Mouse (Mus musculus) frontal cortex, adult (tissue): Measurements from ENCODE around the gene Btbd9.

Source experiments
- ATAC-seq: cut with Nextera tagmentation; 2 replicates; pipeline ENCODE4 v1.9.2; 2017; ENCODE audit warnings: mild to moderate bottlenecking, moderate library complexity, mixed read lengths; ENCODE audit not compliant: low TSS enrichment

The Btbd9 gene

DNA sequence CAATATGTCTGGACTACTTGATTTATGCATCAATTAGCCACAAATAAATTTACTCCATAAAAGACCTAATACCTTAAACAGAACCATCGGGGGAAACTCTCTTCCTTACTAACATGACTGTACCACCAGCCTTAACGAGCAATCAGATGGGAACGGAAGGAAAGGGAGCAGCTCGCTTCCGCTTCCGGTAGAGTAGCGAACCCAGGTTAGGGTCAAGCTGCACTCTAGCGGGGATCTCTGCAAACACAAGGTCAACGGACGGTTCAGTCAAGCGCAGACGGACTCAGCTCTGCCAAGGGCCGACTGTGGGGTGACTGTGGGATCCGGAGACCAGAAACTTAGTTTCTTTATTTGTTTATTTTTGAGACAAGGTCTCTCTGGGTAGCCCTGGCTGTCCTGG, 25.9 kb upstream of the Btbd9 start:
- ATAC-seq, result no peak

DNA sequence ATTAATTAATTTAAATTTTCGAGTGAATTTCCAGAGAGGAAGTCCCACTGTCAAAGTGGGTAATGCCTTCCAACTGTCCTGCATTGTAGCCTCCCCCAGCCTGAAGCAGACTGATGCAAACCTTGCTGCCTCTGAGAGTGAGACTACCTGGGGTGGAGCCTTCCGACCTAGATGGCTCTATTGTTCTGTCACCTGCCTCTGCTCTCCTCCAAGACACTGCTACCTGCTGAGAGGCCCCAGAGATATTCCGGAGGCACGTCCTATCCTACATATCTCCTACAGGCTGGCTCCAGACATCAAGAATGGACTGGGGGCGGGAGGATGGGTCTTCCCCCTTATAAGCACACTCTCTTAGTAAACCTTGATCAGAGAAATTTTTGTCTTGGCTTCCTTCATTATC, 22.0 kb upstream of the Btbd9 start:
- no peak for ATAC-seq

DNA sequence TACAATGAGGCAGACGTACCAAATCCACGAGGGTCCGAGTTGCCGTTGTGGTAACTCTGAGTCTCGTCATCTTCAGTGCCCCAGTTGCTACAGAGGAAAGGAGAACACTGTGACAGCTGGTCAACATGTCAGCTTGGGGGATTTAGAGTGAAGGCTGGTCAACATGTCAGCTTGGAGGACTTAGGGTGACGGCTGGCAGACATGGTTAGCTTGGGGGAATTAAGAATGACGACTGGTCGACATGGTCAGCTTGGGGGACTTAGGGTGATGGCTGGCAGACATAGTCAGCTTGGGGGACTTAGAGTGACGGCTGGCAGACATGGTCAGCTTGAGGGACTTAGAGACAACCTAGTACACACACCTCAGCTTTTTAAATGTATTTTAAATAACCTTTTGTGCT, 21.5 kb upstream of the Btbd9 start:
- no peak for ATAC-seq

DNA sequence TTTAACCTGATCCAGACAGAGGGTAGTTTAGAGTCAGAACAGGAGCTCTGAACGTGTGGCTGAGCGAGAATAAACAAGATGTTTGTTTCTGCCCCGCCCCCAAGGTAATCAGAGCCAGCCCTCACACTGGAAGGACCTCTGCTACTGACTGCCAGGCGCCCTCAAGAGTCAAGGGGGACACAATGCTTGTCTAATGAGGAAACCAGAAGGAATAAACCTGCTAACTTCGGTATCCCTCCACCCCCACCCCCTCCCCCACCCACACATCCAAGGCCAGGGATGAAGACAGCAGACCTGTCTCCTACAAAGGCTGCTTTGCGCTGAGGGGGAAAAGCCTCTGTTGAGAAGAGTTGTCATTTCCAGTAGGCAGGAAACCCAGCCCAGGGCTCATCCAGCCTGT, 18.6 kb upstream of the Btbd9 start:
- no peak for ATAC-seq

DNA sequence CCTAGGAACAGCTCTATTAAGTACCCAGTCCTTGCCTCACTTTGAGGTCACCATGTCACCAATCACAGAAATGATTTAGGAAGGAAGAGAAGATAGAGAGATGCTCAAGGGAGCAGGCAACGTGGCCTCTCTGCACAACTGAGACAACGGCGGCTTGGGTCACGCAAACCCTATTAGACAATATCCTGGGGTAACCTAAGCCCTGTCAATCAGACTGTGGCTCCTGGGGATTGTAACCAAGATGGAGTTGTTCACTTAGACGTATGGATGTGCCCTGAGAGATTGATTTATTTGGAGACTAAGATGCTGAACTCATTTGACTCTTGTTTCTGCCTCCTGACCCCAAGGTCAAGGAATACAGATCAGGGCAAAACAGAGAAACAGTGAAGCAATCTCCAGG, 18.1 kb upstream of the Btbd9 start:
- ATAC-seq, result no peak

DNA sequence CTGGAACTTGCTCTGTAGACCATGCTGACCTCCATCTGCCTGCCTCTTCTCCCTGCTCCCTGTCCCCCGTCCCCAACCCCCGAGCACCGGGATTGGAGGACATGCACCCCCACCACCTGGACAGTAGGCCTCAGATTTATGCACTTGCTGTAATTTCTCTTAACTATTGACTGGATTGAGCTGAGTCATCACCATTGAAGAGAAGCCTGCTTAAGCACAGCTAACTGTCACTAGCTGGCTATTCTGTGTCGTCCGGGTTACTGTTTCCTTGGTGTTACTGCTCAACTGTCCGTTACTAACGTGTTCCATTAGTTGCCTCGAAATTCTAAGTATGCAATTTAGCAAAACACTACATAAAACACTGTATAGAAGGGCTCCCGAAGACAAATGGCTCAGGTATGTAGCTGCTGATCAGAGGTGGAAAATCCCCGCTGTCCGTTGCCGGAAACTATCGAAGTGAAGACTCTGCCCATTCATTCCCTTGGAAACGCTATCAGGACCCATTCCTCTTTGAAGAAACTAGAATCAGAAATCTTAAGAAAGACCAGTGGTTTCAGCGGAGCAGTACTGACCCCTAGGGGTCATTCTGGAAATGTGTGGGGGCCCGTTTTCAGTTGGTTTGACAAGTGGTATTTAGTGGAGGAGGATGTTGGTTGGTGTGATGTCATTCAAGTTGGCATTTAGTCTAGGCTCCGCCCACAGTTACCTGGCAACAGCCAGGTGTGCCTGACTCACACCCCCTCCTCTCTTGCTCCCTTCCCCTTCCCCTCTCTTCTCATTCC, 14.3 kb upstream of the Btbd9 start:
- ATAC-seq, result peak; percentile 50; the same call in 1 of the 2 replicates

DNA sequence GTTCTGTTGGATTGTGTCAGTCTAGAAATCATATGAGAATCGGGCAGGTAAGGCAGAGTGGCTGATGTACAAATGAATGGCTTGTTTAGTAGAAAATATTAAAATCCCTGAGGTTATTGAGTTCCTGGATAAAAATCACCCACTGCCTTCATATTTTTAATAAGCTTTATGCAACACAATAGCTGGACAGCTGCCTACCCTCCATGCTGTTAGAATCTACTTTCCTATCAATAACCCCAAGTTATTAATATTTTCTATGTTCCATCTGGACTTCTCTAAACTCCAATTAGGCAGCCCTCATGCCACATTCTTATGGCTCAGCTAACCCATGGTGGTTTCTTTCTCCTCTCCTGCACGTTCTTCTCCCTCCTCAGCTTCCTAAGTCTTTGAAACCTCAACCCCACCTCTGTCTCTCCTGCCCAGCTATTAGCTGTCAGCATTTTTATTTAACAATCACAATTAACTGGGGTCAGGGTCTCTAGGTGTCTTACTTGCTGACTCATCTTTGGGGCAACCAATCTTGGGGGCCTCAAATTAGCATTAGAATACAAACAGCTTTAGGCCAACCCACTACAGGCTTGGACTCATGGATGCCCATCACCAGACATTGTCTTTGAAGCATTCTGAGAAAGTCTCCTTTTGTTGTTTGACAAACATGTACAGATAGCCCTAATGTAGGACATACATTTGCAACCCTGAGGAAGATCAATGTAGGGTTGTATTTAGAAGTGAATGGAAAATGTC, 7.1 kb upstream of the Btbd9 start:
- ATAC-seq, result no peak

DNA sequence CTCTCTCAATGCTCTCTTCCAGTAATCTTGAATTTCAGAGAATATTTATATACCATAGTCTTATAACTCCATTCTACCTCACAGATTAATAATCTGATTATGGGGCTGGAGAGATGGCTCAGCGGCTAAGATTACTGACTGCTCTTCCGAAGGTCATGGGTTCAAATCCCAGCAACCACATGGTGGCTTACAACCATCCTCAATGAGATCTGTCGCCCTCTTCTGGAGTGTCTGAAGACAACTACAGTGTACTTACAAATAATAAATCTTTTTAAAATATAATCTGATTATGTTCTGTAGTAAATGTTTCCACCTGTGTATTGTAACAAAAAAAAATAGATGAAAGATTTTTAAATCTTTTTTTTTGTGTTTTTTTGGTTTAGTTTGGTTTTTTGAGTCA, 6.0 kb upstream of the Btbd9 start:
- no peak for ATAC-seq

DNA sequence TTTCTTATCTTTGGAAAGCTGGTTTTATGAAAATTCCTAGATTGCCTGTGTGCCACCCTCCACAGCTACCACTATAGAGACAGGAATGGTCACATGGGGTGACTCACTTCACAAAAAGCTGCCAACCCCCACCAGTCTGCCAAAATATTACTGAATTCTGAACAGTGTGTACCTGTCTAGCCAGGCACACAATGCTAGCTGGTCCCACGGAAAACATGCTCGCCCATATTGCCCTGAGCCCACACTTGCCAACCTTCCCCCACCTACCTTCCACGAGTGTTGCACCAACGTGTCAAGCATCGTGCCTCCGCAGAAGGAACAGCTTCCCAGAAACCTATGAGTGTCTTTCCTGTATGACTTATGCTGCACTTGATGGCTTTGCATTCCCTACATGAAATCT, 4.9 kb upstream of the Btbd9 start:
- ATAC-seq, result peak; percentile 58; the same call in 1 of the 2 replicates

DNA sequence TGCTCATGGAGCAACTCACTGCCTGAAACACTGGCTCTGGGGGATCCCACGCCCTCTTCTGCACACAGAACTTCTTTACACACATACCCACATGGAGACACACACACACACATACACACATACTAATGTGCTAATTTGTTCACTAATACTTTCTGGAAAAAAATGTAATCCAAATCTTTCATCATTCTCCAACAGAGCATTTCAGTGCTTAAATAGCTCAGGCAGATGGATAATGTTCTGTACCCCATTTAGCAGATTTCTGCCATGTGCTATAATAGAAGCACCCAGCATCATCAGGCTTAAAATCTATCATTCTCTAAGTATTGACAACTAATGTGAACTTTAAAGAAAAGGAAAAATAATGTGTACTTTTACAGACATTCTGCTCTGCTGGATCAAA, 4.5 kb upstream of the Btbd9 start:
- ATAC-seq, result no peak

DNA sequence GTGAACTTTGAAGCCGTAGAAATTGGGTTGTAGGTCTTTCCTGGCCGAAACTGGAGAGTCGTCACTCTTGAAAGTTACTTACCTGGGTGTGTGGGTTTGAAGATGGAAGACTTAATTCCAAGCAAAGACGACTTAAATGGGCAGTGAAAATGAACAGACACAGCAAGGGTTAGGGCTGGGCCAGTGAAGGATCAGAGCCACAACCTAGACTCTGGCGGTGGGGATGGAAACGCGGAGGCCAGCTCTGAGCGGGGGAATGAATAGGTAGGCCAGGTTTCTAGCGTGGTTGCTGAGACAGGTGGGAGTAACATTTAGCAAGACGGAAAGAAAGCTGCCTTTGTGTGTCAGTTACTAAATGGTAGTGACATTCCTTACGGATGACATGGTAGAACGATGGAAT, 658 bp upstream of the Btbd9 start:
- no peak for ATAC-seq

DNA sequence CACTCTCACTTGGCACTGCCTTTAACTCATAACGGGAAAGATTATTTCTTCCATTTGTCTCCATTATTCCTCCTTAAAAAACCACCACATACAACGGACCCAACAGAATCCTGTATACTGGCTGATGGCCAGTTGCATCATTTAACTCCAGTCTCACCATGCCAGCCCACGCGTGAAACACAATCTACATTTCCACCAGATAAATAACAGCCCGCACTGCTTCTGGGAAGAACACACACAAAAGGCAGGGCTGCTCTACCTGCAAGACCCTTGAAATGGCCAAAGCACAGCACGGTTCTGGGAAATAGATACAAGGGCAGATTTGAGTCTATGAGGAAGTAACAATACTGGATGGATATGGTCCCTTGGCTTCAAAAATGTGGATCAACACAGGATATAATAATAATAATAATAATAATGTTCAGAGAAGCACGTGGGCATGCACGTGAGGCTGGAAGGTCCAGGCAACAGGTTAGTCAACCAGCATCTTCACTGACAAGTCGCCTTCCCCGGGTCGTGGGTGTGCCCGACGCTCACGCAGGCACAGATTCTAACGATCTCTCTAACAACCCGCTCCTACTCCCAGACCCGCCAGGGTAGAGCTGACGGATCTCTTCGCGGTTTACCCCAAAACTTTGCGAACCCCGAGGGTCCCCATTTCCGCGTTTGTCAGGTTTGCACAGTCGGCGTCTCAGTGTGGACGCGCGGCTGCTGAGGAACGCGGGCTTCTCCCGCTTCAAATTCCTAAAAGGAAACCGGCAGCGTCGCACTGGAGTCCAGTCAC, 975 bp downstream of the Btbd9 start:
- ATAC-seq, result no peak

DNA sequence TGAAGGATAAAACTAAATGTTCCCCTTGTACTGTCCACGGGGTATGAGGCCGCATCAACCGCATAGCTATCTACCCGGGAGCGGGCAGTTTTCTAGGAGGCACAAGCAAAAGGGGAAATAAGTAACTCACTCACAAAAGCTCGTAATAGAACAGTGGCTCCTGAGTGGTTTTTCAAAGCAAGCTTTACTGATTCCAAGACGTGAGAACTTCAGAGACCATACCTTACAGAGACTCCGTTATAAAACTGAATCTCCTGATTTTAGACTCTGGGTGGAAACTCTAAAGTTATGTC, 1.6 kb downstream of the Btbd9 start:
- ATAC-seq, result no peak

DNA sequence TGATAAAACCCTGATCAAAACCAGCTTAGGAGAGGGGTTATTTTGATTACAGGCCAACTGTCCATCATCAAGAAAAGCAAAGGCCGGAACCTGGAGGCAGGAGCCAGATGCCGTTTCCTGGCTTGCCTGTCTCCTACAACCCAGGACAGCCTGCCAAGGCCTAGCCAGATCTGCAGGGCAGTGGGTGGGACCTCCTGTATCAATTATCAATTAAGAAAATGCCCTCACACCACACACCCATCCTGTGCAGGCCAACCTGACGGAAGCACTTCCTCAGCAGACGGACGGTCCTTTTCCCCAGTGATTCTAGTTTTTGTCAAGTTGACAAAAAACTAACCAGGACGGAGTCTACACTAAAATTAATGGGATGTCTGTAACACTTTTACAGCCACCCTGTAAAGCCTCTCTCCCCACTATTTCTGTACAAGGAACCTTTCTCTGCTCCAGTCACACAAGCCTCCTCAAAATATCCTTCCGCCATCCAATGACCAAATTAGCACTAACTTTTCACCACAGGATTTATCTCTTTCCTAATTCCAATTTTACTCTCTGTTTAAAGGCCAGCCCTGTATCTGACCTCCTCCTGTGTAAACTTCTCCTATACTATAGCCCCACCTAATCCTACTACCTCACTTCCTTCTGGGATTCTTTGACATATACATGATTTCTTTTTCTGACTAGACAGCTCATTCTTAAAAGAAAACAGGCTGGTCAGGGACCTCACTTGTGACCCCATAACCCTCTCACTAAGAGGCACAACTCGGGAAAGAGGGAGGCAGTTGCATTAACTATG, 2.1 kb downstream of the Btbd9 start:
- no peak for ATAC-seq

DNA sequence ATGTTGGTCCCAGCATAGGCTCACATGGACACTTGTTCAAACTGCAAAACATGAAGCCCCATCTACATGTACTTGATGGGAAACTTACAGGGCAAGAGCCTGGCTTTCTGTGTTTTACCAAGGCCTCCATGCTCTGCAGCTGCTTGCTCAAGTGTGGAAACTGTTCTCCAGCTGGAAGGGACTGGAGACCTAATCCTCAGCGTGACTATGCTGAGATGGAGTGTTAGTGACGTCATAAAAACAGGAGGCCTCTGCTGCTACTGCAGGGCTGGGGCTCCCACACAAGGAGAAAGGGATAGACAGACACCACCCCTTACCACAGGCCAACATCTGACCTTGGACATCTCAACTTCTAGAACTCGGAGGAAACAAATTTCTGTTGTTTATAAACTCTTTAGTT, 5.3 kb downstream of the Btbd9 start:
- ATAC-seq, result peak; percentile 40; the same call in 1 of the 2 replicates

DNA sequence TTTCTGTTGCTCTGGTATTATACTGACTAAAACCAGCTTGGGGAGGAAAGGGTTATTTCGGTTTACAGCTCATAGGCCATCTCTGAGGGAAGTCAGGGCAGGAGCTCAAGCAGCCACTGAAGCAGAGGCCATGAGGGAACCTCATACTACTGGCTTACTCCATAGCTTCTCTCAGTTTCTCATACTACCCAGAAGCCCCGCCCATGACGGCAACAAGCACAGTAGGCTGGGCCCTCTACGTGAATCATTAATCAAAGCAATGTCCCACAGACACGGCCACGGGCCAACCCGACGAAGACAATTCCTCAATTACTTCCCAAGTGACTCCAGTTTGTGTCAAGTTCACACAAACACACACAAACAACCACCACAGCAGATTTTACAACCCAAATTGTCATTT, 6.1 kb downstream of the Btbd9 start:
- ATAC-seq, result no peak

DNA sequence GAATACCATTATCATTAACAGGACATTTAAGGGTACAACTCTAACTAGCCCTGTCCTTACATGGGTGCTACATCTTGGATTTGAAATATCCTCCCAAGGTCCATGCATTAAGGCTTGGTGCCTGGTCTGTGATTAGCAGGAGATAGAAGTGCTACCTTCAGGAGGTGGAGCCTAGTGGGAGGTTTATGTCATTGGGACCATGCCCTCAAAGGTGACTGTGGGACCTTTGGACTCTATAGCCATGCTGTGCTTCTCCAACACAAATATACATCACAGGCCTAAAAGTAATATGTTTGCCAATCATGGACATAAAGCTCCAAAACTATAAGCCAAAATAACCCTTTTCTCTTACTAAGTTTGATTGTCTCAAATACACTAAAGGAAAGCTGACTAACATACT, 7.8 kb downstream of the Btbd9 start:
- ATAC-seq, result no peak

DNA sequence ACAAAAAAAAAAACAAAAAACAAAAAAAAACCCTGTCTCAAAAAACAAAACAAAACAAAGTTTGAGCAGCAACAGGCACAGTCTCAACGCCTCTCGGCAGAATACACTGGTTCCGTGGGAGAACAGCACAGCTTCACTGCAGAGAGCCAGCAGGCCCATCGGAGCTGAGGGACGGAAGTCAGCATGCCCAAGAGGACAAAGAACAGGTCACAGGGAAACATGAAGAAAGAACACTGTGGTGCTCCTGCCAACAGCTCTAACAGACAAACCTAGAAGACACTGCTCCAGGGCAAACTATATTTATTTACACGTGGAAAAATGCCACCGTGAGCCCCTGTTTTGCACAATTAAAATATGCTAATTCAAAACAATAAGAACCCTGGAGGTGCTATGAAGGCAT, 11.3 kb downstream of the Btbd9 start:
- no peak for ATAC-seq

DNA sequence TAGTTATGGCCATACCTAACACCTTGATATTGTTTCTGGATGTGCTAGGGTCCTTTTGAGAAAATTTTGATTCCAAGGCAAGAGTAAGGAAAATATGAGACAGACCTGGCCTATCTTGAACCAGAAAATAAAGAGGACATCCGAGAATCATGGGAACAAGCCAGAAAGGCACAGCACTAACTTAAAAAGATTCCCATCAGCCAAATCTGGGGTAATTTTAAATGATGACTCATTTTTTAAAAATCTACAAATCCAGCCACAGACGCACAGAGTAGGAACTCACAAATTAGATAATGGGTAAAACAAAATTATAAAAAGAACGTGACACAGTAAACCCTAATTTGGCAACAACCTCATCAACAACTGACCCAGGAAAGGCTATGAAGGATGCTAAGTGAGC, 11.9 kb downstream of the Btbd9 start:
- ATAC-seq, result no peak

DNA sequence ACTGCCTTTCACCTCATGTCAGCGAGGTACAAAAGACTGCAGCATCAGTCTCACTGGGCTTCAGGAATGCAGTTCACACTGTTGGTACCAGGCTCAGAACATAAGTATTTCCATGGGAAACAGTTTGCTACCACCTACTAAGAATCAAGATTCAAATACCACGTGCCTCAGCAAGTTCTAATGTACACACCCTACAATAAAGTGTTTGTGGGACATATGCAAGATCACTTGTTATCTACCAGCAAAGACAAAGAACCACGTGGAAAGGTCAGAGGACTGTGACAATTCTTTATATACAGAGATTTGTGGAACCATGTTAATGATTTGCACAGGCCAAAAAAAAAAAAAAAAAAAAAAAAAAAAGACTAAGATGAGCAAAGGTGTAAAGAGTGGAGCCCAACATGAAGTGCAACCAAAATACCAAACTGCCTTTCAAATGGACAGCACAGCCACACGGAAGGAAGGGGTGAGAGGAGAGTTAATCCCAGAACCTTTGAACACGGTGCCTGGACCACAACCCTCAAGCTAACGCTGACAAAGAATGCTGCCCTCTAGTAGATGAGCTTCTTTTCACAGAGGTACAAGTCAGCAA, 12.7 kb downstream of the Btbd9 start:
- ATAC-seq, result no peak

DNA sequence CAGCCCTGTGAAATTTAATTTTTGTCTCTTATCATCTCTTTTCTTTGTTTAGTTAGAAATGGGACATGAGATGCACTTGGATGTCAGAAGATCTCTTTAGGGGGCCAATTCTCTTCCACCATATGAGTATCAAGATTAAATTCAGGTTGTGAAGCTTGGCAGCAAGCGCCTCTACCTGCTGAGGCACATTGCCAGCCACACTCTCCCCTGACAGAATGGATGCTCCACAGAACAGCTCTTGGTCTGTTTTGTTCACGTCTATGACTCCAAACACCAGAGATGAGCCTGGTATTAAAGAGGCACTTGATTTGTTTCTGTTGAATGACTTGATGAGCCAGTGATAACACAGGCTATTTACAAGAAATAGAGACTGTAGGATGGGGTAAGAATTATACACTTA, 13.5 kb downstream of the Btbd9 start:
- ATAC-seq, result no peak

DNA sequence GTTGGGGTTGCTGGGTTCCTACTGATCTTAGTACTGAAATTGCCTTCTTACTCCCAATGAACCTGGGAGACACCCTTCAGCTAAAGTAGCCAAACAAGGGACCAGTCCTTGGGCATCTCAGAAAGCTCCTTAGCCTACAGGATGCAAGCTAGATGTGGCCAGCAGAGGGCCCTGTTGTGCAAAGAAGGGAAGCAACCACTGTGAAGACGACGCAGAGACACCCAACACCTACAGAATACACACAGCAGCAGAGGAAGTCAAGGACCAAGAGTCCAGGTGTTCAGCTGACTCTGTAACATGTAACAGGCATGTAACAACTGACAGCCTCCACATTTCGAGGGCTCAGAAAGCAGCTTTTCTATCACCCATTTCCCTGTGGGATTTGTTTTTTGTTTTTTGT, 16.8 kb downstream of the Btbd9 start:
- peak; percentile 46; the same call in 1 of the 2 replicates for ATAC-seq
